Mouse (Mus musculus) thymus, adult 2 months (tissue): ENCODE data around the gene Auts2.

Experiments used
- CTCF ChIP-seq: fragments of 200-500 bp; IDR thresholded peaks from 2 replicates; pipeline ENCODE4 v1.5.1; 2012; ENCODE audit warnings: mild to moderate bottlenecking, control low read depth, low read length, moderate library complexity, borderline replicate concordance; ENCODE audit not compliant: control insufficient read depth, poor library complexity, insufficient read depth; ENCODE audit errors: extremely low read depth
- POLR2A ChIP-seq: fragments of 200-500 bp; IDR thresholded peaks from 2 replicates; pipeline ENCODE4 v1.6.1; 2012; ENCODE audit warnings: mild to moderate bottlenecking, low read length, control low read depth, moderate library complexity; ENCODE audit not compliant: control insufficient read depth, poor library complexity, insufficient read depth; ENCODE audit errors: extremely low read depth

DNA sequence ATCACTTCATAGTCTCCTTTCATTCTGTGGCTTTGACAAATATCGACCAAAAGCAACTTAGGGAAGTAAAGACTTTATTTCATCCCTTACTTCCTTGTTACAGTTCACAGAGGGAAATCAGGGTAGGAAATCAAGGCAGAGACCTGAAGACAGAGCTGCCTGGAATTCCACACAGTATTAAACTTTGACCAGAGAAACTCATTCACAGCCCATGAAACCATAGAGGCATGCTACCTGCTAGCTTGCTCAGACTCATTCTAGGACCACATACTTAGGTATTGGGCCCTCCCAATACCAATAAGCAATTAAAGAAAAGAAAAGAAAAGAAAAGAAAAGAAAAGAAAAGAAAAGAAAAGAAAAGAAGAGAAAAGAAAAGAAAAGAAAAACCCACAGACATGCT, 38.3 kb downstream of the Auts2 start:
- TF ChIP-seq CTCF (no peak), POLR2A (no peak)
